Mouse (Mus musculus): ENCODE data around the gene Secisbp2l. TPM values are rescaled to one million over a fixed set of nuclear protein-coding genes. Genes with fewer than 3 reads are reported as not detected.

The Secisbp2l gene
- polyA plus RNA-seq, 1 experiment from 2014 or later = 18.5 TPM

- Histone ChIP-seq H3K9ac (ENCODE audit: low read length) (no peak overlapping the region), H3K4me1 (replicated peaks; ENCODE audit: control insufficient read depth, insufficient read depth, low read length) (no peaks in the 10 kb centered on the region), H3K4me3 (ENCODE audit: low read depth, low read length) (no peak overlapping the region), H3K27me3 (replicated peaks; ENCODE audit: control insufficient read depth, insufficient read depth, low read length) (peaks cover 4% of the 10 kb centered on the region; the same call in 1 of the 2 replicates), H3K36me3 (ENCODE audit: control insufficient read depth, insufficient read depth, low read length) (no peaks in the 10 kb centered on the region), H3K27ac (ENCODE audit: low read depth) (no peak overlapping the region), H3K4me2 (ENCODE audit: low read length) (no peak overlapping the region), H3K9me3 (ENCODE audit: control insufficient read depth, low read length) (no peaks in the 10 kb centered on the region)
- ATAC-seq (replicated peaks; ENCODE audit: low FRiP score, low TSS enrichment, low read depth) = no peak
- whole genome bisulfite sequencing = 83% methylated on average over 8 of the region's 8 CpGs
- DNase-seq (ENCODE audit: low spot score) = no peak
Observed at GRCm38 (mm10) chr2:125716599-125716998, 66.1 kb downstream of the Secisbp2l start.

- Histone ChIP-seq H3K36me3 (ENCODE audit: control insufficient read depth, insufficient read depth, low read length) (no peaks in the 10 kb centered on the region), H3K27me3 (replicated peaks; ENCODE audit: control insufficient read depth, insufficient read depth, low read length) (no peaks in the 10 kb centered on the region), H3K9ac (ENCODE audit: low read length) (no peak overlapping the region), H3K27ac (ENCODE audit: low read depth) (no peak overlapping the region), H3K4me1 (replicated peaks; ENCODE audit: control insufficient read depth, insufficient read depth, low read length) (no peaks in the 10 kb centered on the region), H3K9me3 (ENCODE audit: control insufficient read depth, low read length) (no peaks in the 10 kb centered on the region), H3K4me3 (ENCODE audit: low read depth, low read length) (no peak overlapping the region), H3K4me2 (ENCODE audit: low read length) (no peak overlapping the region)
- no peak for DNase-seq (ENCODE audit: low spot score)
- 81% methylated on average over 5 of the region's 5 CpGs for WGBS
- ATAC-seq (replicated peaks; ENCODE audit: low FRiP score, low TSS enrichment, low read depth) = no peak
Observed at GRCm38 (mm10) chr2:125706510-125706921, 76.2 kb downstream of the Secisbp2l start.

- H3K27me3 ChIP-seq (replicated peaks; ENCODE audit: control insufficient read depth, insufficient read depth, low read length) = no peaks in the 10 kb centered on the region
- no peak for DNase-seq (ENCODE audit: low spot score)
- H3K36me3 ChIP-seq (ENCODE audit: control insufficient read depth, insufficient read depth, low read length) = no peaks in the 10 kb centered on the region
- no peak overlapping the region for H3K4me2 ChIP-seq (ENCODE audit: low read length)
- no peak overlapping the region for H3K4me3 ChIP-seq (ENCODE audit: low read depth, low read length)
- WGBS = 64% methylated on average over 12 of the region's 12 CpGs
- no peak overlapping the region for H3K9ac ChIP-seq (ENCODE audit: low read length)
- ATAC-seq (replicated peaks; ENCODE audit: low FRiP score, low TSS enrichment, low read depth) = no peak
- H3K9me3 ChIP-seq (ENCODE audit: control insufficient read depth, low read length) = no peaks in the 10 kb centered on the region
- no peaks in the 10 kb centered on the region for H3K4me1 ChIP-seq (replicated peaks; ENCODE audit: control insufficient read depth, insufficient read depth, low read length)
- H3K27ac ChIP-seq (ENCODE audit: low read depth) = no peak overlapping the region
Observed at GRCm38 (mm10) chr2:125704907-125705631, 77.6 kb downstream of the Secisbp2l start.

GRCm38 (mm10) chr2:125702851-125703250 is 79.8 kb downstream of the Secisbp2l start:
- DNase-seq (ENCODE audit: low spot score) (no peak), ATAC-seq (replicated peaks; ENCODE audit: low FRiP score, low TSS enrichment, low read depth) (no peak)
- Histone ChIP-seq H3K27me3 (replicated peaks; ENCODE audit: control insufficient read depth, insufficient read depth, low read length) (no peaks in the 10 kb centered on the region), H3K4me3 (ENCODE audit: low read depth, low read length) (no peak overlapping the region), H3K9me3 (ENCODE audit: control insufficient read depth, low read length) (no peaks in the 10 kb centered on the region), H3K27ac (ENCODE audit: low read depth) (no peak overlapping the region), H3K4me2 (ENCODE audit: low read length) (no peak overlapping the region), H3K9ac (ENCODE audit: low read length) (no peak overlapping the region), H3K4me1 (replicated peaks; ENCODE audit: control insufficient read depth, insufficient read depth, low read length) (no peaks in the 10 kb centered on the region), H3K36me3 (ENCODE audit: control insufficient read depth, insufficient read depth, low read length) (no peaks in the 10 kb centered on the region)
- WGBS = 74% methylated on average over 2 of the region's 2 CpGs

GRCm38 (mm10) chr2:125701606-125702005 is 81.1 kb downstream of the Secisbp2l start:
- no peak overlapping the region for H3K9ac ChIP-seq (ENCODE audit: low read length)
- H3K4me1 ChIP-seq (replicated peaks; ENCODE audit: control insufficient read depth, insufficient read depth, low read length) = no peaks in the 10 kb centered on the region
- H3K36me3 ChIP-seq (ENCODE audit: control insufficient read depth, insufficient read depth, low read length) = no peaks in the 10 kb centered on the region
- no peak overlapping the region for H3K4me3 ChIP-seq (ENCODE audit: low read depth, low read length)
- H3K27me3 ChIP-seq (replicated peaks; ENCODE audit: control insufficient read depth, insufficient read depth, low read length) = no peaks in the 10 kb centered on the region
- H3K4me2 ChIP-seq (ENCODE audit: low read length) = no peak overlapping the region
- 86% methylated on average over 2 of the region's 2 CpGs for WGBS
- H3K27ac ChIP-seq (ENCODE audit: low read depth) = no peak overlapping the region
- DNase-seq (ENCODE audit: low spot score) (no peak), ATAC-seq (replicated peaks; ENCODE audit: low FRiP score, low TSS enrichment, low read depth) (no peak)
- H3K9me3 ChIP-seq (ENCODE audit: control insufficient read depth, low read length) = no peaks in the 10 kb centered on the region

GRCm38 (mm10) chr2:125696219-125696618 is 86.5 kb downstream of the Secisbp2l start:
- 55% methylated on average over 2 of the region's 2 CpGs for WGBS
- Histone ChIP-seq H3K27me3 (replicated peaks; ENCODE audit: control insufficient read depth, insufficient read depth, low read length) (no peaks in the 10 kb centered on the region), H3K4me2 (ENCODE audit: low read length) (no peak overlapping the region), H3K4me1 (replicated peaks; ENCODE audit: control insufficient read depth, insufficient read depth, low read length) (no peaks in the 10 kb centered on the region; the same call in 1 of the 2 replicates), H3K4me3 (ENCODE audit: low read depth, low read length) (no peak overlapping the region), H3K36me3 (ENCODE audit: control insufficient read depth, insufficient read depth, low read length) (no peaks in the 10 kb centered on the region), H3K9ac (ENCODE audit: low read length) (no peak overlapping the region), H3K27ac (ENCODE audit: low read depth) (no peak overlapping the region; the same call in 1 of the 2 replicates), H3K9me3 (ENCODE audit: control insufficient read depth, low read length) (no peaks in the 10 kb centered on the region)
- ATAC-seq (replicated peaks; ENCODE audit: low FRiP score, low TSS enrichment, low read depth) (no peak), DNase-seq (ENCODE audit: low spot score) (no peak)

- no peaks in the 10 kb centered on the region for H3K27me3 ChIP-seq (replicated peaks; ENCODE audit: control insufficient read depth, insufficient read depth, low read length)
- 78% methylated on average over 2 of the region's 2 CpGs for WGBS
- no peak for ATAC-seq (replicated peaks; ENCODE audit: low FRiP score, low TSS enrichment, low read depth)
Observed at GRCm38 (mm10) chr2:125694798-125695197, 87.9 kb downstream of the Secisbp2l start.

GRCm38 (mm10) chr2:125692010-125692409 is 90.7 kb downstream of the Secisbp2l start:
- Histone ChIP-seq H3K27me3 (replicated peaks; ENCODE audit: control insufficient read depth, insufficient read depth, low read length) (no peaks in the 10 kb centered on the region), H3K27ac (ENCODE audit: low read depth) (no peak overlapping the region)
- no peak for ATAC-seq (replicated peaks; ENCODE audit: low FRiP score, low TSS enrichment, low read depth)

More at GRCm38 (mm10) chr2:125694798-125695197, 87.9 kb downstream of the Secisbp2l start:
- no peak for DNase-seq (ENCODE audit: low spot score)
- no peak overlapping the region for H3K4me2 ChIP-seq (ENCODE audit: low read length)
- H3K9ac ChIP-seq (ENCODE audit: low read length) = no peak overlapping the region
- H3K4me1 ChIP-seq (replicated peaks; ENCODE audit: control insufficient read depth, insufficient read depth, low read length) = no peaks in the 10 kb centered on the region; the same call in 1 of the 2 replicates
- no peaks in the 10 kb centered on the region for H3K36me3 ChIP-seq (ENCODE audit: control insufficient read depth, insufficient read depth, low read length)
- H3K9me3 ChIP-seq (ENCODE audit: control insufficient read depth, low read length) = no peaks in the 10 kb centered on the region
- no peak overlapping the region for H3K4me3 ChIP-seq (ENCODE audit: low read depth, low read length)
- no peak overlapping the region for H3K27ac ChIP-seq (ENCODE audit: low read depth)

More at GRCm38 (mm10) chr2:125692010-125692409, 90.7 kb downstream of the Secisbp2l start:
- Histone ChIP-seq H3K36me3 (ENCODE audit: control insufficient read depth, insufficient read depth, low read length) (no peaks in the 10 kb centered on the region), H3K4me2 (ENCODE audit: low read length) (no peak overlapping the region), H3K4me3 (ENCODE audit: low read depth, low read length) (no peak overlapping the region), H3K9ac (ENCODE audit: low read length) (no peak overlapping the region), H3K4me1 (replicated peaks; ENCODE audit: control insufficient read depth, insufficient read depth, low read length) (no peaks in the 10 kb centered on the region; the same call in 1 of the 2 replicates), H3K9me3 (ENCODE audit: control insufficient read depth, low read length) (no peaks in the 10 kb centered on the region)
- WGBS = 49% methylated on average over 2 of the region's 2 CpGs
- DNase-seq (ENCODE audit: low spot score) = no peak

Data from intestine, embryonic 14.5 days (tissue).